Mouse (Mus musculus) CH12.LX (cell line): ENCODE measurements around the gene Slc35c2.

ENCODE experiments used
- CTCF ChIP-seq, 2 experiments: IDR thresholded peaks in 1 of 2; conservative IDR thresholded peaks in 1 of 2; 2 replicates each; pipeline ENCODE4 v1.5.1; 2011 to 2012; ENCODE audit warnings: low read depth in 2 of 2, low read length in 2 of 2, improper control_type of control experiment in 1 of 2, inconsistent platforms in 1 of 2, mild to moderate bottlenecking in 1 of 2, moderate library complexity in 1 of 2
- EP300 ChIP-seq: IDR thresholded peaks from 2 replicates; pipeline ENCODE4 v1.6.1; 2011; ENCODE audit warnings: low read length, improper control_type of control experiment
- GABPA ChIP-seq: IDR thresholded peaks from 2 replicates; pipeline ENCODE4 v1.6.1; 2012; ENCODE audit warnings: low read depth, low read length, improper control_type of control experiment, inconsistent platforms; ENCODE audit not compliant: insufficient replicate concordance
- HCFC1 ChIP-seq: IDR thresholded peaks from 2 replicates; pipeline ENCODE4 v1.6.1; 2012; ENCODE audit warnings: low read depth, mild to moderate bottlenecking, inconsistent platforms, low read length, improper control_type of control experiment
- MAX ChIP-seq: IDR thresholded peaks from 2 replicates; pipeline ENCODE4 v1.6.1; 2011; ENCODE audit warnings: low read length, improper control_type of control experiment
- MAZ ChIP-seq: IDR thresholded peaks from 2 replicates; pipeline ENCODE4 v1.6.1; 2012; ENCODE audit warnings: low read depth, mild to moderate bottlenecking, inconsistent platforms, low read length, improper control_type of control experiment, moderate library complexity
- POLR2A ChIP-seq: IDR thresholded peaks from 2 replicates; pipeline ENCODE4 v1.6.1; 2011; ENCODE audit warnings: low read depth, mild to moderate bottlenecking, improper control_type of control experiment, low read length
- POLR2AphosphoS2 ChIP-seq: IDR thresholded peaks from 2 replicates; pipeline ENCODE4 v1.6.1; 2011; ENCODE audit warnings: low read depth, low read length, improper control_type of control experiment
- SMC3 ChIP-seq: IDR thresholded peaks from 2 replicates; pipeline ENCODE4 v1.6.1; 2011; ENCODE audit warnings: low read depth, low read length, improper control_type of control experiment
- TBP ChIP-seq: conservative IDR thresholded peaks from 2 replicates; pipeline ENCODE4 v1.6.1; 2011; ENCODE audit warnings: low read depth, low read length, improper control_type of control experiment
- TCF12 ChIP-seq: IDR thresholded peaks from 2 replicates; pipeline ENCODE4 v1.6.1; 2014; ENCODE audit warnings: low read depth, mild to moderate bottlenecking, inconsistent platforms, low read length, improper control_type of control experiment
- USF1 ChIP-seq: IDR thresholded peaks from 2 replicates; pipeline ENCODE4 v1.6.1; 2014; ENCODE audit warnings: low read depth, mild to moderate bottlenecking, inconsistent platforms, low read length, improper control_type of control experiment

GRCm38 (mm10) chr2:165285034-165285433 lies 2.6 kb downstream of the Slc35c2 start:
- TF ChIP-seq SMC3 (no peak), CTCF (conservative IDR thresholded peaks at IDR 0.05 in 1 of 2, IDR thresholded peaks at IDR 0.05 in 1 of 2; ENCODE audit: low read depth in 2 of 2, low read length in 2 of 2) (no peak), MAX (no peak), TBP (no peak), TCF12 (no peak), EP300 (no peak), USF1 (no peak), POLR2AphosphoS2 (no peak), POLR2A (no peak), HCFC1 (no peak), MAZ (no peak), GABPA (no peak)
